Mouse (Mus musculus) CD4-positive helper T cell, adult 2 months (primary cell): ENCODE data around the gene Astl.
A peak's percentile ranks its signal among the peaks of the same experiment; 100 is the strongest.

ENCODE experiments used
- DNase-seq: peaks from one replicate; pipeline ENCODE4 v3.0.0-alpha.2; 2012; ENCODE audit warnings: low read depth, missing footprints, low spot score

Gene Astl

DNA sequence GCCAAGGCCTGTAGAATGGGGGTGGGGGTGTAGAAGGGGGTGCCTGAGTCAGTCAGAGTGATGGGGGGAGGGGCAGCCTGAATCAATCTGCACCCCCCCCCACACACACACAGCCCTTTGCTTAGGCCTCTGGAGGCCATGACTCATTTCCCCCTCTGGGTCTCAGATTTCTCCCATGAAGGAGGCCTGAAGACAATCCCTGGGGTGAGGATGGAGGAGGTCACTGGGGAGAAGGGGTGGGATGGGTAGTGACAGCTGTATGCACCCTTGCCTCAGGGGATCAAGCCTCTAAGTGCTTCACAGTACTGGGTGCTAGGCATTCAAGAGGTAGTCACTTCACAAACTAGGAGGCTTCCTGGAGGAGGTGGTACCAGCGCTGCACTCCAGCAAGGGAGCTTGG is 14.8 kb upstream of the Astl start:
- peak; percentile 51 for DNase-seq

GRCm38 (mm10) chr2:127324456-127324855 is 14.0 kb upstream of the Astl start:
- peak; percentile 72 for DNase-seq

- peak; percentile 48 for DNase-seq
These were observed 10.2 kb upstream of the Astl start for GRCm38 (mm10) chr2:127328090-127328851.

DNA sequence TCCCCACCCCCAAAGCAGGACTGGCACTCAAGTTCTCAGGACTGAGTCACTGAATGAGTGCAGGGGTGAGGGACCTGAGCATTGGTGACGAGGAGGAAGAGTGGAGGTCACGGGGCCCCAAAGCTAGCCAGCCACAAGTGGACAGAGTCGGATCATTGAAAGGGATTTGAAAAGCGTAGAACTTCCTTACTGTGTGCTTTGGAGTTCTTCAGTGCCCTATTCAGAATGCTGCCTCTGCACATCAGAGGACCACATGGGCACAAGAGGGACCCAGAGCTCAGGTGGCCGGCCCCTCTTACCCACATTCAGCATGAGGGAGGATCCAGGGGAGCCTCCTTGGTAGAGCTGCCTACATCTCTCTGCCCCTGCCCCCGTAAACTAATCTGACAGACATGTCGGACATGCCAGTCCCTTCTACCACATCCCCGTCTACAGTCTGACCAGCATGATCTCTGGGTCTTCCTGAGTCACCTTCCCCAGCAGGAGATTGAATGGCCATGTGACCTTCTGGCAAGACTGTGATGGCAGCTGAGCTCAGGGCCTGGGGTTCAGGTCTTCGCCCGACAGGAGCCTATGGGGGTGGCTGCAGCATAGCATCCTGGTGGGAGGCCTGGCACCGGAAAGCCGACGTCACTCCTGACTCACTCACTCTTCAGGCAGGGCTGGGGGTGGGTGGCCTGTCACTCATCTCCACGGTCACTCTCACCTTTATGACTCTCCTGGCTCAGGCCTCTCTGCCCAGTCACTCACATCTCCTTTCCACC is 5.5 kb upstream of the Astl start:
- peak; percentile 82 for DNase-seq

DNA sequence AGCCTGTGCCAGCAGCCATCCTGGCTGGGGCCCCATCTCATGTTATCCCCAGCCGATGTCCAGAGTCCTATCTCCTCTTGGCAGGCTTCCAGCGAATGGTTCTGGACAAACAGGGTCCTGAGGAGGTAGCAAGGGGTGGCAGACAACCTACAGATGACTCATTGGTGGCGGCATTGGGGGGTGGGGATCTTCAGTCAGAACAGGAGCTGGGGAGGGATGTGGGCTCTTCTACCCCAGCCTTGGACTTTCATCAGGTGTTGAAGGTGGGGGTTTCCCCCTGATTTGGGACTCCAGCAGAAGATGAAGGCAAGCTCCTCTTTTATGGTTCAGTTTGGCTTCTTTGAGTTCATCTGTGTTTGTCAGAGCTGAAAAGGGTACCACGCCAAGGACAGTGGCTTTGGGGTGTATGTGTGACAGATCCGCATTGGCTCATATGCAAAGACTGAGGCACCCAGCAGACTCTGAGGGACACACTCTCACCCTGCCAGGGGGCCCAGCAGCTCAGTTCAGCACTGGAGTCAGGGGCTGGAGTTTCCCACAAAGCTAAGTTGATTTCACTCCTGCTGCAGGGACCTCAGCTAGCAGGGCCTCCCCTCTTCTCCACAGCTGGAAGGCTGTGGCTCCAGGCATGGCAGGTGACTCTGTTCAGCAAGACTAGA is 4.4 kb upstream of the Astl start:
- peak; percentile 86 for DNase-seq

DNA sequence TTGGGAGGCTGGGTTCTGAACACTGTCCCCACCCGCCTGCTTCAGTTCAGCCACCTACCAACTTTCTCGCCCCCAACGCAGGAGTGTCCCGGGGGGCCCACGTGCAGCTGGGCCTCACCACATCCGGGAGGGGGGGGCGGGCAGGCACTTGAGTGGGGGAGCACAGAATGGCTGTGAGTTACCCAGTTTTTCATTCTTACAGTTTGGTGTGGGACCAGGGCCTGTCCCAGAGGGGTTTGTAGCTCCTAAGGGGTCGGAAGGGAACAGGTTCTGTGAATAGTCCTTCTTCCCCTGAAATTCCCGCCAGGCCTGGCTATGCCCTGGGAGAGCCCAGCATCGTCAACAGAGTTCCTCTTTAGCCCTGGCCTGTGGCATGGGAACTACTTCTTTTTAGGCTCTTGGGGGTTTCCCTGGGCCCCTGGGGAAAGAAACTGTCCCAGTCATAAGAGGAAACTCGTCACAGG is 3.3 kb upstream of the Astl start:
- DNase-seq: peak; percentile 87

- DNase-seq: peak; percentile 96
These were observed 2.5 kb upstream of the Astl start, which contains the start of gene Dusp2 for GRCm38 (mm10) chr2:127335767-127336496. Dusp2 (plus strand) TSS chr2:127336159.

GRCm38 (mm10) chr2:127336497-127336832 is 2.0 kb upstream of the Astl start:
- DNase-seq: no peak

- peak; percentile 36 for DNase-seq
These were observed 1.6 kb upstream of the Astl start for GRCm38 (mm10) chr2:127336885-127337284.

- peak; percentile 64 for DNase-seq
These were observed 908 bp upstream of the Astl start for GRCm38 (mm10) chr2:127337531-127337930.

GRCm38 (mm10) chr2:127338012-127338411 is 427 bp upstream of the Astl start:
- peak; percentile 70 for DNase-seq

DNA sequence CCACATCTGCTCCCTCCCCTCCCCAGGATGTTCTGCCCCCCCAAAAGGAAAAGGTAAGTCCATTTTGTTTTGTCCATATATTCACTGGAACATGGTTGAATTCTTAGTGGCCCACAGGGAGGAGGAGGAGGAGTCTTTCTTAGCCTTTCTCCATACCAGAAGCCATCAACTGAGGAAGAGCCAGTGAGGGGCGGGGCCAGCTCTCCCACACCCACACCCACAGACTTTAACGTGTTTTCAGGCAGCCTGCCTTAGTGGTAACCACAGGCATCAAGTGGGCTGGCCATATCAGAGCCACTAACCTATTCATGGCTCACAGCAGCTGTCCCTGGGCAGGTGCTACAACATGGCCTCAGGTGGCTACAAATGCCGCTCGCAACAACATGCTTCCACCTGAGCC is 394 bp downstream of the Astl start:
- peak; percentile 86 for DNase-seq

GRCm38 (mm10) chr2:127339262-127339661 is 823 bp downstream of the Astl start:
- no peak for DNase-seq

- DNase-seq: peak; percentile 75
These were observed 2.7 kb downstream of the Astl start for GRCm38 (mm10) chr2:127341159-127341558.

DNA sequence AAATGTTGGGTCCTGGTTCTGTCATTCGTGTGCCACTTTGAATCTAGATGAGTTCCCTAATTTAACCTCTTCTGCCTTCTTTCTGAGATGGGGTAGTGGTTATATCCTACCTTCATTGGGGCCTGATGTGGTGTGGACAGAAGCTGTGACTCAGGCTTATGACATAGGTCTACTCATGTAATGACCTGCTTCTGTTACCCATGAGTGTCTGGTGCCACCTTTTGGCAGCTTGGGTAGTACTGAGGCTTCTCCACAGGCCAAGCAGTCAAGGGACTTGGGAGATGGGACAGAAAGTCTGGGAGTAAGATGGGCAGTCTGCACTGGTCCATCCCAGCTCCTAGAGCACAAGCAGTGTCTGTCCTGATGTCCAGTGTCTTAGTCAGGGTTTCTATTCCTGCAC is 7.9 kb downstream of the Astl start:
- DNase-seq: peak; percentile 44

DNA sequence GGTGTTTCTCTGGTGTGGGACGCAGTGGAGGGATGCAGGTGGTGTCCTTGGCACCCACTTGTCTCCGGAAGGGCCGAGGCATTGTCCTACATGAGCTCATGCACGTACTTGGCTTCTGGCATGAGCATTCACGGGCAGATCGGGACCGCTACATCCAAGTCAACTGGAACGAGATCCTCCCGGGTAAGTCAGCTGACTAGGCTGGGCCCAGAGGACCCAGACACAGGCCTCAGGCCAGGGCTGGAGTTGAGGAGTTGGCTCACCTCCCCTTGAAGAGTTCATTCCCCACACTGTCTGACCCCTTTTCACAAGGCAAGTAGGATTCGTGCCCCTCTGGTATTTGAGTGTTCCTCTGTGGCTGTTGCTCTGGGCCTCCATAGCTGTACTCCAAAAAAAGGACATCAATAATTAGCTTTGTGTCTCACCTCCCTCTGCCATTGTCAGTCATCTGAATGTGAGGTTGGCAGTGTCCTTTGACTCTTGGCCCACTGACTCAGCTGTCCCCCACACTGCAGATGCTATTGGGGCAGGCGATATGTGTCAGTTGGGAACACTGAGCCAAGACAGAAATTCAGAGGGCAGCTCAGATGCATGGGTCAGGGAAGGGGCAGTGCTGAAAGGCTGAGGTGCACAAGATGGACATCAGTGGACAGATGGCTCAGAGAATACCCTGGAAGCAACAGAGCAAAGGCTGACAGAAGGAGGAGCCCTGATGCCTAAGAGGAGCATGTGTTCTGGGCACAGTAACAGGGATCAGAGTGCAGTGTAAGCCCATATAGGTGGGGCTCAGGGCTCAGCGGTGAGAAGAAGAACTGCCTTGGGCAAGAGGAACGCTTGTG is 8.9 kb downstream of the Astl start:
- no peak for DNase-seq

DNA sequence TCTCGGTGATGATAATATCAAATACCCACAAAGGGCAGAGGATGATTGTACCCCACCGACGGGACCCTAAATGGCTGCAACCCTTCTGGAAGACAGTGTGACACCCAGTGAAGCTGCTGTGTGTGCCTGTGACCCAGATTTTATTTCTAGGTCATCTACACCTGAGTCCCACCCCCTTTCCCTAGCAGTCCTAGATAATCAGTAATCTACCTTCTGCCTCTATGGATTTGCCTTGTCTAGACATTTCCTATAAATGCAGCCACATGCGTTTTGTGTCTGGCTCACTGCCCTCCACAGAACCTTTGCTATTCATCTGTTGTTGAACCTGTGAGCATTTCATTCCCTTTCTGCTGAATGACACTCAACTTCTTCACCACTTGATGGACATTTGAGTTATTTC is 15.4 kb downstream of the Astl start:
- DNase-seq: no peak

GRCm38 (mm10) chr2:127362459-127363281 is 24.2 kb downstream of the Astl start, which contains the start of gene Adra2b:
Adra2b (plus strand) TSS chr2:127363208.
- DNase-seq: peak; percentile 75

DNA sequence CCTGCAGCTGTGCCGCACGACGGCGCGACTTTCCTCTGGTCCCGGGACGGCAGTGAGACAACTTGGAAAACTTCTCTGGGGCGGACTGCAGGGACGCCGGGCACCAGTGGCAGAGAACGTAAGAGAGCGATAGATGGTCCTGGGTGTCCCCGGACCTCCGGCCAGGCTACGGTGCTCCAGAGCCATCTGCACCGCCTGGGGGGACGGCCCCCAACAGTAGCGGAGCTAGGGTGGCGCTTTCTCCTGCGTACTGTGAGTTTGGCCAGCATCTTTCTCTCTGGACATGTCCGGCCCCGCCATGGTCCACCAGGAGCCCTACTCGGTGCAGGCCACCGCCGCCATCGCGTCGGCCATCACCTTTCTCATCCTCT is 24.8 kb downstream of the Astl start:
- DNase-seq: no peak

- DNase-seq: no peak
These were observed 25.3 kb downstream of the Astl start for GRCm38 (mm10) chr2:127363696-127364095.
